Comparison of ENCODE assay signal across 9 mouse cellular contexts in genomic region chr11:115939690-115940329, GRCm38 (mm10). TPM values are rescaled to one million over a fixed set of nuclear protein-coding genes. Genes with fewer than 3 reads are reported as not detected.
DNase-seq lines count a peak whose midpoint lies in the region; ATAC-seq and TF ChIP-seq lines count a peak whose summit lies in the region.
"Had no signal": no experiment of that assay in that cellular context is flagged by ENCODE, and none has a peak within 500 bp of the region (broad histone marks: within the 10 kb centered on the region; RNA-seq: fewer than 3 reads in every experiment).

No protein-coding gene starts in this region.

- H3K4me2 ChIP-seq in intestine, postnatal 0 days (replicated peaks; ENCODE audit: low read depth), result no peak overlapping the region
- H3K4me2 ChIP-seq in neural tube, embryonic 11.5 days (ENCODE audit: low read depth), result no peak overlapping the region
- H3K4me2 ChIP-seq: neural tube, embryonic 13.5 days had no signal

- H3K27ac ChIP-seq in intestine, postnatal 0 days (ENCODE audit: low read depth, low read length), result no peak overlapping the region
- H3K27ac ChIP-seq in limb, embryonic 10.5 days, result no peak overlapping the region
- H3K27ac ChIP-seq in neural tube, embryonic 11.5 days (ENCODE audit: low read depth, low read length), result no peak overlapping the region
- H3K27ac ChIP-seq: neural tube, embryonic 13.5 days had no signal

- no peaks in the 10 kb centered on the region for H3K9me3 ChIP-seq in intestine, postnatal 0 days (ENCODE audit: control insufficient read depth)
- H3K9me3 ChIP-seq in limb, embryonic 10.5 days (replicated peaks), result no peaks in the 10 kb centered on the region
- H3K9me3 ChIP-seq in neural tube, embryonic 11.5 days (ENCODE audit: control insufficient read depth, low read length), result no peaks in the 10 kb centered on the region
- H3K9me3 ChIP-seq: neural tube, embryonic 13.5 days had no signal

- H3K36me3 ChIP-seq in intestine, postnatal 0 days (ENCODE audit: control insufficient read depth, insufficient read depth), result peaks cover 58% of the 10 kb centered on the region
- H3K36me3 ChIP-seq in limb, embryonic 10.5 days, result peaks cover 98% of the 10 kb centered on the region
- peaks cover 13% of the 10 kb centered on the region for H3K36me3 ChIP-seq in neural tube, embryonic 11.5 days (ENCODE audit: control insufficient read depth, insufficient read depth, low read length)

- peak; percentile 47 for DNase-seq in ovary, postnatal 36 days (ENCODE audit: low spot score)
- no peak for DNase-seq in ovary, adult 18-20 months (ENCODE audit: low spot score)
- peak; percentile 47 to 91 for DNase-seq in adrenal gland, adult (ENCODE audit: inconsistent age in 2 of 2, low spot score in 1 of 2)
- DNase-seq in embryo, embryonic 10.5 days (ENCODE audit: low spot score), result peak; percentile 85
- DNase-seq in limb, embryonic 10.5 days (ENCODE audit: low spot score), result peak; percentile 55
- DNase-seq in neural tube, embryonic 11.5 days (ENCODE audit: low spot score), result peak; percentile 65

- peak; percentile 89 for TF ChIP-seq CTCF in intestine, postnatal 0 days (IDR thresholded peaks at IDR 0.05; ENCODE audit: low read depth)

- H3K4me3 ChIP-seq in intestine, postnatal 0 days (ENCODE audit: low read depth, low read length), result no peak overlapping the region
- no peak overlapping the region for H3K4me3 ChIP-seq in limb, embryonic 10.5 days
- H3K4me3 ChIP-seq in neural tube, embryonic 11.5 days (ENCODE audit: low read depth, low read length), result no peak overlapping the region
- H3K4me3 ChIP-seq: neural tube, embryonic 13.5 days had no signal

- ATAC-seq in intestine, postnatal 0 days, result 0 out of 2 replicates have a peak, but pooled peaks have one; percentile 18
- ATAC-seq in neural tube, embryonic 11.5 days (ENCODE audit: insufficient read depth, low FRiP score, low TSS enrichment), result no peak
- ATAC-seq in activated CD4-positive, CD25-positive, alpha-beta regulatory T cell, adult 4 months, result no peak

- H3K4me1 ChIP-seq in intestine, postnatal 0 days (replicated peaks; ENCODE audit: control insufficient read depth, insufficient read depth, low read length), result no peaks in the 10 kb centered on the region
- H3K4me1 ChIP-seq in limb, embryonic 10.5 days, result peaks cover under 1% of the 10 kb centered on the region; the same call in 1 of the 2 replicates
- H3K4me1 ChIP-seq in neural tube, embryonic 11.5 days (ENCODE audit: control insufficient read depth, insufficient read depth, low read length), result no peaks in the 10 kb centered on the region

- H3K27me3 ChIP-seq in intestine, postnatal 0 days (replicated peaks; ENCODE audit: control insufficient read depth, insufficient read depth, low read length), result no peaks in the 10 kb centered on the region
- H3K27me3 ChIP-seq in limb, embryonic 10.5 days (ENCODE audit: low read depth, poor library complexity, severe bottlenecking), result no peaks in the 10 kb centered on the region
- H3K27me3 ChIP-seq in neural tube, embryonic 11.5 days (ENCODE audit: control insufficient read depth, insufficient read depth, low read length), result no peaks in the 10 kb centered on the region
- H3K27me3 ChIP-seq: neural tube, embryonic 13.5 days had no signal

- no peak overlapping the region for H3K9ac ChIP-seq in intestine, postnatal 0 days (ENCODE audit: low read depth, low read length)
- H3K9ac ChIP-seq in neural tube, embryonic 11.5 days (ENCODE audit: low read length), result no peak overlapping the region
- H3K9ac ChIP-seq: neural tube, embryonic 13.5 days had no signal

- WGBS in intestine, postnatal 0 days, result 35% methylated on average over 6 of the region's 6 CpGs
- WGBS in limb, embryonic 10.5 days, result 42% methylated on average over 6 of the region's 6 CpGs
- WGBS in neural tube, embryonic 11.5 days, result 45% methylated on average over 6 of the region's 6 CpGs

RNA-seq across cellular contexts. Expression of gene Recql5, which starts 6.5 kb away (rescaled TPM):
- polyA plus RNA-seq in intestine, postnatal 0 days (2015; fragmentation: Nextera tagmentation; extraction: Ambion mirVana), result 6.8 and 8.2 TPM in 2 replicates
- polyA plus RNA-seq in limb, embryonic 10.5 days (2016; fragmentation: Nextera tagmentation; extraction: Ambion mirVana), result 30.4 and 34.6 TPM in 2 replicates
- polyA plus RNA-seq in neural tube, embryonic 11.5 days (2014; fragmentation: Nextera tagmentation; extraction: Ambion mirVana), result 23.9 and 25.2 TPM in 2 replicates
- 10 to 100 TPM; 12.1 to 22.5 TPM for polyA plus RNA-seq in activated CD4-positive, CD25-positive, alpha-beta regulatory T cell, adult 4 months (2017; shearing (Covaris generic))

RNA-seq across cellular contexts. Expression of gene Sap30bp, which starts 6.7 kb away (rescaled TPM):
- polyA plus RNA-seq in intestine, postnatal 0 days (2015; fragmentation: Nextera tagmentation; extraction: Ambion mirVana), result 27.5 and 28.8 TPM in 2 replicates
- polyA plus RNA-seq in limb, embryonic 10.5 days (2016; fragmentation: Nextera tagmentation; extraction: Ambion mirVana), result 47.9 and 52.2 TPM in 2 replicates
- polyA plus RNA-seq in neural tube, embryonic 11.5 days (2014; fragmentation: Nextera tagmentation; extraction: Ambion mirVana), result 48.9 and 51.8 TPM in 2 replicates
- 10 to 100 TPM; 36.0 to 53.3 TPM for polyA plus RNA-seq in activated CD4-positive, CD25-positive, alpha-beta regulatory T cell, adult 4 months (2017; shearing (Covaris generic))

RNA-seq across cellular contexts. Expression of gene Smim6, which starts 28.0 kb away (rescaled TPM):
- polyA plus RNA-seq in intestine, postnatal 0 days (2015; fragmentation: Nextera tagmentation; extraction: Ambion mirVana), result 29.6 and 32.9 TPM in 2 replicates
- polyA plus RNA-seq in limb, embryonic 10.5 days (2016; fragmentation: Nextera tagmentation; extraction: Ambion mirVana), result 1.0 and 1.1 TPM in 2 replicates
- polyA plus RNA-seq in neural tube, embryonic 11.5 days (2014; fragmentation: Nextera tagmentation; extraction: Ambion mirVana), result 0.42 TPM in 1 of 2 replicates, not detected in the other
- 1 to 10 TPM; 2.5 to 3.6 TPM for polyA plus RNA-seq in activated CD4-positive, CD25-positive, alpha-beta regulatory T cell, adult 4 months (2017; shearing (Covaris generic))

RNA-seq across cellular contexts. Expression of gene Itgb4, which starts 34.7 kb away (rescaled TPM):
- polyA plus RNA-seq in intestine, postnatal 0 days (2015; fragmentation: Nextera tagmentation; extraction: Ambion mirVana), result 16.6 and 17.8 TPM in 2 replicates
- polyA plus RNA-seq in limb, embryonic 10.5 days (2016; fragmentation: Nextera tagmentation; extraction: Ambion mirVana), result 0.90 and 1.6 TPM in 2 replicates
- 0.58 and 0.72 TPM in 2 replicates for polyA plus RNA-seq in neural tube, embryonic 11.5 days (2014; fragmentation: Nextera tagmentation; extraction: Ambion mirVana)
- not detected for polyA plus RNA-seq in activated CD4-positive, CD25-positive, alpha-beta regulatory T cell, adult 4 months (2017; shearing (Covaris generic))

RNA-seq across cellular contexts. Expression of gene Smim5, which starts 40.0 kb away (rescaled TPM):
- 1.9 and 3.4 TPM in 2 replicates for polyA plus RNA-seq in intestine, postnatal 0 days (2015; fragmentation: Nextera tagmentation; extraction: Ambion mirVana)
- polyA plus RNA-seq in limb, embryonic 10.5 days (2016; fragmentation: Nextera tagmentation; extraction: Ambion mirVana), result 1.7 and 2.0 TPM in 2 replicates
- polyA plus RNA-seq in neural tube, embryonic 11.5 days (2014; fragmentation: Nextera tagmentation; extraction: Ambion mirVana), result 2.0 and 3.4 TPM in 2 replicates
- 1 to 10 TPM in 1 of 2 experiments, under 1 TPM in 1; 0.89 to 1.2 TPM for polyA plus RNA-seq in activated CD4-positive, CD25-positive, alpha-beta regulatory T cell, adult 4 months (2017; shearing (Covaris generic))
